Mouse (Mus musculus) liver, embryonic 14.5 days (tissue): ENCODE results near the gene Cmas. TPM values are rescaled to one million over a fixed set of nuclear protein-coding genes. Genes with fewer than 3 reads are reported as not detected.

ENCODE experiments used
- ATAC-seq: fragments of 200-750 bp; cut with Nextera tagmentation; 2 replicates; pipeline ENCODE4 v1.8.0; 2017; ENCODE audit warnings: moderate number of reproducible peaks, mild to moderate bottlenecking, moderate library complexity; ENCODE audit not compliant: insufficient read depth
- DNase-seq, 3 experiments: peaks; one replicate each; pipeline ENCODE4 v3.0.0-alpha.2; 2012 to 2013; ENCODE audit warnings: low read depth in 3 of 3, low spot score in 3 of 3
- H3K27ac ChIP-seq: fragments of 300-500 bp; sonication (generic); 2 replicates; pipeline ENCODE4 v1.5.1; 2014; ENCODE audit warnings: moderate library complexity, mild to moderate bottlenecking, control low read depth, inconsistent platforms
- H3K27me3 ChIP-seq: fragments of 300-500 bp; sonication (generic); 2 replicates; pipeline ENCODE4 v1.6.1; 2014; ENCODE audit warnings: mild to moderate bottlenecking, low read length, moderate library complexity; ENCODE audit not compliant: control insufficient read depth, insufficient read depth
- H3K36me3 ChIP-seq: fragments of 300-500 bp; sonication (generic); replicated peaks from 2 replicates; pipeline ENCODE4 v1.6.1; 2014; ENCODE audit warnings: low read depth; ENCODE audit not compliant: control insufficient read depth, insufficient read depth
- H3K4me1 ChIP-seq, 2 experiments: fragments of 200-500 bp in 1 of 2; fragments of 300-500 bp in 1 of 2; sonication (generic) in 1 of 2; replicated peaks; 2 replicates each; pipeline ENCODE4 v1.6.1; 2012 to 2014; ENCODE audit warnings: antibody characterized with exemption in 1 of 2, inconsistent platforms in 1 of 2, low read length in 1 of 2; ENCODE audit not compliant: control insufficient read depth in 2 of 2, insufficient read depth in 2 of 2
- H3K4me2 ChIP-seq: fragments of 300-500 bp; sonication (generic); 2 replicates; pipeline ENCODE4 v1.6.1; 2014; ENCODE audit warnings: low read depth, mild to moderate bottlenecking, control low read depth, moderate library complexity
- H3K4me3 ChIP-seq, 2 experiments: fragments of 200-500 bp in 1 of 2; fragments of 300-500 bp in 1 of 2; sonication (generic) in 1 of 2; 2 replicates each; pipeline ENCODE4 v1.5.1; 2012 to 2014; ENCODE audit warnings: low read depth in 2 of 2, low read length in 2 of 2, mild to moderate bottlenecking in 2 of 2, control low read depth in 1 of 2, inconsistent platforms in 1 of 2, moderate library complexity in 1 of 2; ENCODE audit not compliant: insufficient read depth in 1 of 2
- H3K9ac ChIP-seq: fragments of 300-500 bp; sonication (generic); replicated peaks from 2 replicates; pipeline ENCODE4 v1.6.1; 2014; ENCODE audit warnings: mild to moderate bottlenecking, control low read depth, moderate library complexity
- H3K9me3 ChIP-seq: fragments of 300-500 bp; sonication (generic); 2 replicates; pipeline ENCODE4 v1.6.1; 2016; ENCODE audit warnings: low read length, mixed read lengths; ENCODE audit not compliant: control insufficient read depth
- CTCF ChIP-seq: IDR thresholded peaks from 2 replicates; pipeline ENCODE4 v1.5.1; 2016; ENCODE audit warnings: antibody characterized with exemption, low read depth, control low read depth
- EP300 ChIP-seq: IDR thresholded peaks from 2 replicates; pipeline ENCODE4 v1.6.1; 2016; ENCODE audit warnings: antibody characterized with exemption, low read depth
- WGBS: fragments of 180-500 bp; shearing (Covaris S2); extraction: QIAGEN DNeasy Blood & Tissue Kit; methylation state at CpG from one replicate; pipeline ENCODE4 v1.1.7; 2014; ENCODE audit not compliant: insufficient replicate concordance; 5-methylcytosine and 5-hydroxymethylcytosine counted together
- polyA plus RNA-seq, 2 experiments: library from polyadenylated mRNA; depleted of rRNA in 1 of 2; stranded (reverse) in 1 of 2; unstranded in 1 of 2; fragments of >200 nt; fragmentation: Nextera tagmentation in 1 of 2; extraction: Ambion mirVana in 1 of 2; gene quantifications; 2 replicates each; pipeline versions ENCODE4 v1.2.1 to v1.2.3; 2012 to 2014

The Cmas gene
- polyA plus RNA-seq, 2 experiments, result 80.7 to 176 TPM

GRCm38 (mm10) chr6:142757976-142758375 lies 1.5 kb downstream of the Cmas start:
- Histone ChIP-seq H3K27me3 (no peaks in the 10 kb centered on the region), H3K4me3 (peak overlapping the region; percentile 80 to 87), H3K9ac (peak overlapping the region; percentile 86), H3K36me3 (peaks cover 40% of the 10 kb centered on the region), H3K27ac (peak overlapping the region; percentile 86), H3K4me2 (peak overlapping the region; percentile 70), H3K9me3 (no peaks in the 10 kb centered on the region), H3K4me1 (peaks cover 11 to 25% of the 10 kb centered on the region in 2 experiments)
- ATAC-seq (no peak), DNase-seq (no peak)
- WGBS, result 48% methylated on average over 6 of the region's 6 CpGs
- TF ChIP-seq EP300 (no peak), CTCF (no peak)

GRCm38 (mm10) chr6:142758562-142758961 lies 2.1 kb downstream of the Cmas start:
- peak overlapping the region; percentile 70 for H3K4me2 ChIP-seq
- H3K9ac ChIP-seq, result peak overlapping the region; percentile 86
- H3K27ac ChIP-seq, result peak overlapping the region; percentile 30; the same call in 1 of the 2 replicates
- DNase-seq, result no peak
- no peaks in the 10 kb centered on the region for H3K27me3 ChIP-seq
- H3K4me3 ChIP-seq, result peak overlapping the region; percentile 80 to 87
- peaks cover 40% of the 10 kb centered on the region for H3K36me3 ChIP-seq
- H3K9me3 ChIP-seq, result no peaks in the 10 kb centered on the region
- no peak for ATAC-seq
- TF ChIP-seq CTCF, result no peak
- H3K4me1 ChIP-seq, result peaks cover 11 to 24% of the 10 kb centered on the region in 2 experiments
- WGBS, result 77% methylated on average over 6 of the region's 6 CpGs

GRCm38 (mm10) chr6:142759633-142760032 lies 3.1 kb downstream of the Cmas start:
- peak overlapping the region; percentile 70 for H3K4me2 ChIP-seq
- no peaks in the 10 kb centered on the region for H3K9me3 ChIP-seq
- H3K36me3 ChIP-seq, result peaks cover 48% of the 10 kb centered on the region
- no peak overlapping the region for H3K27ac ChIP-seq
- no peak overlapping the region for H3K4me3 ChIP-seq
- ATAC-seq, result no peak
- DNase-seq, result no peak
- H3K27me3 ChIP-seq, result no peaks in the 10 kb centered on the region
- TF ChIP-seq CTCF (no peak), EP300 (no peak)
- WGBS, result 89% methylated on average over 2 of the region's 2 CpGs
- H3K9ac ChIP-seq, result no peak overlapping the region
- H3K4me1 ChIP-seq, result peaks cover 11 to 24% of the 10 kb centered on the region in 2 experiments

GRCm38 (mm10) chr6:142764933-142765332 lies 8.4 kb downstream of the Cmas start:
- Histone ChIP-seq H3K4me2 (no peak overlapping the region), H3K9ac (no peak overlapping the region), H3K27me3 (no peaks in the 10 kb centered on the region), H3K27ac (no peak overlapping the region), H3K4me1 (0 out of 4 replicates have a peak, but pooled peaks cover 0 to 4% of the 10 kb centered on the region in 2 experiments), H3K4me3 (no peak overlapping the region), H3K36me3 (peaks cover 85% of the 10 kb centered on the region), H3K9me3 (no peaks in the 10 kb centered on the region)
- WGBS, result 91% methylated on average over 2 of the region's 2 CpGs
- no peak for TF ChIP-seq EP300
- TF ChIP-seq CTCF, result no peak
- DNase-seq (no peak), ATAC-seq (no peak)

GRCm38 (mm10) chr6:142767305-142767704 lies 10.8 kb downstream of the Cmas start:
- no peaks in the 10 kb centered on the region for H3K9me3 ChIP-seq
- ATAC-seq (no peak), DNase-seq (no peak)
- no peak overlapping the region for H3K4me3 ChIP-seq
- 0 out of 4 replicates have a peak, but pooled peaks cover 0 to under 1% of the 10 kb centered on the region in 2 experiments for H3K4me1 ChIP-seq
- TF ChIP-seq EP300 (no peak), CTCF (no peak)
- no peaks in the 10 kb centered on the region for H3K27me3 ChIP-seq
- no peak overlapping the region for H3K27ac ChIP-seq
- no peak overlapping the region for H3K9ac ChIP-seq
- H3K36me3 ChIP-seq, result peaks cover 86% of the 10 kb centered on the region
- 93% methylated on average over 9 of the region's 9 CpGs for WGBS
- no peak overlapping the region for H3K4me2 ChIP-seq
